Mouse (Mus musculus) ES-E14 (cell line): Measurements from ENCODE around the gene Tssk6. TPM values are rescaled to one million over a fixed set of nuclear protein-coding genes. Genes with fewer than 3 reads are reported as not detected.

Source experiments
- DNase-seq: peaks from one replicate; pipeline ENCODE4 v3.0.0-alpha.2; 2013; ENCODE audit warnings: low read depth, low spot score
- H3K27ac ChIP-seq: 2 replicates; pipeline ENCODE4 v1.5.1; 2012; ENCODE audit warnings: low read depth, mild to moderate bottlenecking, low read length, moderate library complexity, mixed read lengths; ENCODE audit not compliant: poor library complexity, insufficient read depth, severe bottlenecking
- H3K36me3 ChIP-seq: 2 replicates; pipeline ENCODE4 v1.6.1; 2012; ENCODE audit warnings: mild to moderate bottlenecking, low read length, moderate library complexity, mixed read lengths; ENCODE audit not compliant: control insufficient read depth, poor library complexity, insufficient read depth, severe bottlenecking
- H3K4me1 ChIP-seq, 2 experiments: fragments of 150-350 bp in 1 of 2; sonication (generic) in 1 of 2; 2 replicates each; pipeline ENCODE4 v1.6.1; 2012; ENCODE audit warnings: low read length in 2 of 2, mild to moderate bottlenecking in 1 of 2, mixed read lengths in 1 of 2; ENCODE audit not compliant: control insufficient read depth in 2 of 2, insufficient read depth in 2 of 2, poor library complexity in 1 of 2
- H3K4me3 ChIP-seq, 2 experiments: fragments of 150-350 bp in 1 of 2; sonication (generic) in 1 of 2; 2 replicates each; pipeline ENCODE4 v1.5.1; 2012; ENCODE audit warnings: low read length in 2 of 2, low read depth in 1 of 2, mild to moderate bottlenecking in 1 of 2, mixed read lengths in 1 of 2; ENCODE audit not compliant: insufficient read depth in 1 of 2, poor library complexity in 1 of 2, severe bottlenecking in 1 of 2
- H3K9ac ChIP-seq: 2 replicates; pipeline ENCODE4 v1.6.1; 2012; ENCODE audit warnings: low read depth, mild to moderate bottlenecking, low read length, mixed read lengths; ENCODE audit not compliant: poor library complexity, insufficient read depth, severe bottlenecking
- H3K9me3 ChIP-seq: fragments of 150-350 bp; sonication (generic); 2 replicates; pipeline ENCODE4 v1.6.1; 2012; ENCODE audit warnings: low read depth, mild to moderate bottlenecking, low read length; ENCODE audit not compliant: control insufficient read depth, insufficient read depth
- CHD2 ChIP-seq: IDR thresholded peaks from 2 replicates; pipeline ENCODE4 v1.6.1; 2014; ENCODE audit warnings: mild to moderate bottlenecking, low read depth, low read length, inconsistent platforms
- HCFC1 ChIP-seq: IDR thresholded peaks from 2 replicates; pipeline ENCODE4 v1.6.1; 2012; ENCODE audit warnings: low read length, inconsistent platforms, borderline replicate concordance; ENCODE audit not compliant: insufficient read depth
- MAFK ChIP-seq: IDR thresholded peaks from 2 replicates; pipeline ENCODE4 v1.6.1; 2014; ENCODE audit warnings: mild to moderate bottlenecking, low read depth, low read length, inconsistent platforms; ENCODE audit not compliant: insufficient read depth
- ZC3H11A ChIP-seq: IDR thresholded peaks from 2 replicates; pipeline ENCODE4 v1.6.1; 2012; ENCODE audit warnings: low read depth, mild to moderate bottlenecking, inconsistent platforms, low read length, borderline replicate concordance
- ZNF384 ChIP-seq: IDR thresholded peaks from 2 replicates; pipeline ENCODE4 v1.6.1; 2012; ENCODE audit warnings: low read depth, low read length, inconsistent platforms
- in situ Hi-C, 2 experiments: fragments of 600-800 bp; cut with MboI; formaldehyde crosslinking; loops; one replicate each; pipeline ENCODE4 v1.15.1; 2025; ENCODE audit warnings: low sequenced_read_pairs in 2 of 2, inconsistent platforms in 1 of 2; ENCODE audit not compliant: unreplicated experiment in 2 of 2
- total RNA-seq: library from RNA; depleted of rRNA; stranded (reverse); fragments of 300-350 nt; gene quantifications from 2 replicates; pipeline ENCODE4 v1.2.3, GENCODE M21; 2012

Gene Tssk6
- total RNA-seq, 1 experiment: 2.5 TPM

DNA sequence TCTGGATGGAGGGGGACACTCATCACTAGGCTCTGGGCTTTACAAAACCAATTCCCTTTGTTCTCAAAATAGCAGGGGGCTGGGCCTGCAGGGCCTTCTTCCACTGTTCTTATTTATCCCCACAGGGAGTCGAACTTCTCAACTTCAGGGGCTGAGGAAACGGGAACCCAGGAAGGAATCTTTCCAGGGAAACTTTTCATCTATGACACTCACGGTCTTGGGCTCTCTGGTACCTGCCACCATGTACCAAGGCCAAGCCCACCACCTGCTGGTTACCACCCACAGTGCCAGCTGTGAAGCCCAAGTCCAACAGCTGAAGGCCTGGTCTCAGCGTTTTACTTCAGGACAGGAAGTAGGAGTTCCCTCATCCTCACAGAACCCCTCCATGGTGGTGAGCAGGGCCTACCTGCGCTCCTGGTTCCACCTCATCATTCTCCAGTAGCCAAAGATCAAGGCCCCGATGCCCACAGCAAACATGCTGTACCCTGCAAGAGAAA, 7.1 kb upstream of the Tssk6 start:
- no peak overlapping the region for H3K4me3 ChIP-seq
- H3K9me3 ChIP-seq: no peaks in the 10 kb centered on the region
- DNase-seq: no peak
- H3K27ac ChIP-seq: no peak overlapping the region
- H3K4me1 ChIP-seq: peaks cover 8 to 16% of the 10 kb centered on the region in 2 experiments; a peak in 2 of 4 replicates
- H3K36me3 ChIP-seq: peaks cover 24% of the 10 kb centered on the region
- TF ChIP-seq ZC3H11A (no peak), ZNF384 (no peak), CHD2 (no peak), HCFC1 (no peak), MAFK (no peak)
- H3K9ac ChIP-seq: no peak overlapping the region
- in situ Hi-C loops: no loop called here

DNA sequence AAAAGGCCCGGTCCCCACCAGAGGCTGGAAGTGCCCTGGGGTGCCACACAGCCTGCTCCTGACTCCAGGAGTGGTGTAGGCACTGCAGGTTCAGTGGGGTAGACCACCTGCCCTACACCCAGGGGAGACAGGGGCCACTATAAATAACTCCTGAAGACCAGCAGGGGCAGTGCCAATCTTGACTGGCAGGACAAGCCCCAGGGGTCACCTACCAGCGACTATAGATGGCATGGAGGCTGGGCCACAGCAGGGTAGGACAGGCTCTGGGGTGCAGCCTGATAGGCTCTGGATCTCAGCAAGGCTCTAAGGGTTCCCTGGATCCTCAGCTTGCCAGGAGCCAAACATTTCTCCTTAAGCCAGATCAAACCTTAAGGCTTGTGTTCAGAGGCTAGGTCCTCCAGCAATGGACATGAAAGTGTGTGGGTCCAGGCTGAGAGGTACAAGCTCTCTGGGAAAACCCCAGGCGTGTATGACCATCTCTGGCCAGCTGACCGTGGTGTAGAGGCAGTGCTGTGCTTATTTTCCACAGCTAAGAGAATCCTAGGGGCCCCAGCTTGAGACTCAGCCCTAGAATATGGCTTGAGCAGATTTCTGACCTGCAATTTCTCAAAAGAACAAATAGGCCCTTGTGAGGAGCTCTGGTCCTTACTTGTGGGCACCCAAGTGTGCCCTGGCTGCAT, 6.1 kb upstream of the Tssk6 start:
- H3K9ac ChIP-seq: no peak overlapping the region
- no peak for TF ChIP-seq MAFK
- TF ChIP-seq ZNF384: no peak
- no peak for TF ChIP-seq ZC3H11A
- H3K9me3 ChIP-seq: no peaks in the 10 kb centered on the region
- H3K27ac ChIP-seq: no peak overlapping the region
- DNase-seq: no peak
- H3K4me1 ChIP-seq: peaks cover 8 to 17% of the 10 kb centered on the region in 2 experiments; a peak in 2 of 4 replicates
- no peak overlapping the region for H3K4me3 ChIP-seq
- H3K36me3 ChIP-seq: peaks cover 24% of the 10 kb centered on the region
- in situ Hi-C loops: no loop called here

GRCm38 (mm10) chr8:69897857-69898256, 4.1 kb upstream of the Tssk6 start:
- no peak overlapping the region for H3K27ac ChIP-seq
- TF ChIP-seq CHD2 (no peak), ZC3H11A (no peak), ZNF384 (no peak), HCFC1 (no peak), MAFK (no peak)
- H3K9me3 ChIP-seq: no peaks in the 10 kb centered on the region
- H3K36me3 ChIP-seq: peaks cover 24% of the 10 kb centered on the region
- peaks cover 4 to 17% of the 10 kb centered on the region in 2 experiments; a peak in 2 of 4 replicates for H3K4me1 ChIP-seq
- H3K4me3 ChIP-seq: no peak overlapping the region
- no peak for DNase-seq
- in situ Hi-C loops: no loop called here
- H3K9ac ChIP-seq: no peak overlapping the region

- Histone ChIP-seq H3K4me1 (peaks cover 0 to 18% of the 10 kb centered on the region in 2 experiments; a peak in 2 of 4 replicates), H3K27ac (no peak overlapping the region), H3K4me3 (no peak overlapping the region), H3K9ac (no peak overlapping the region; the same call in 1 of the 2 replicates), H3K36me3 (peaks cover 20% of the 10 kb centered on the region), H3K9me3 (no peaks in the 10 kb centered on the region)
- no peak for TF ChIP-seq CHD2
- TF ChIP-seq ZC3H11A: no peak
- TF ChIP-seq ZNF384: no peak
- TF ChIP-seq MAFK: no peak
- no peak for TF ChIP-seq HCFC1
- in situ Hi-C loops: no loop called here
- DNase-seq: no peak
These were observed 2.1 kb upstream of the Tssk6 start for GRCm38 (mm10) chr8:69899876-69900275.
